Mouse (Mus musculus) B cell, adult 2 months (primary cell): ENCODE measurements at regions not wholly inside any gene's neighbourhood (a gene's known extent, or its start where the extent isn't known, plus 50 kb on each side); places are given as distances from the start of the nearest gene placed in this dataset.
"Not testable (repeated sequence)": the region's sequence is repeated elsewhere in the genome, so short reads cannot be mapped to it uniquely, and the experiment has no call there.

Experiments used
- DNase-seq, 2 experiments: peaks; one replicate each; pipeline ENCODE4 v3.0.0; 2022

DNA sequence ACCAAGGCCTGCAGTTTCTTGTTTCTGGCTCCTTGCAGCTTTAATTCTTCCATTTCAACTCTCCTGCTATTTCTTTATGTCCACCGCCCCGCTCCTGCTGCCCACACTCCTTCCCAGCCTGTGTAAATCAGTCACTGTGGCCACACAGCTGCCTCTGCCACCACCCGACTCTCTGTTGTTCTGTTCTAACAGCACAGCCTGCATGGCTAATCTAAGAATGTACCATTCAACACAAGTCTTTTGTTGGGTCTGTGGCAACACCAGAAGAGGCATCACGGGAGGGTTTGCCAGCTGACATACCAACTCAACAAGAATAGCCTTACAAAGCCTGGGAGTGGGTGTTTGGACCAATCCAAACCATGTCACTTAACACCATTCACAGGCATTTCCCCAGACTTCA lies 264.9 kb upstream of the Pum3 start:
- DNase-seq, result no peak

DNA sequence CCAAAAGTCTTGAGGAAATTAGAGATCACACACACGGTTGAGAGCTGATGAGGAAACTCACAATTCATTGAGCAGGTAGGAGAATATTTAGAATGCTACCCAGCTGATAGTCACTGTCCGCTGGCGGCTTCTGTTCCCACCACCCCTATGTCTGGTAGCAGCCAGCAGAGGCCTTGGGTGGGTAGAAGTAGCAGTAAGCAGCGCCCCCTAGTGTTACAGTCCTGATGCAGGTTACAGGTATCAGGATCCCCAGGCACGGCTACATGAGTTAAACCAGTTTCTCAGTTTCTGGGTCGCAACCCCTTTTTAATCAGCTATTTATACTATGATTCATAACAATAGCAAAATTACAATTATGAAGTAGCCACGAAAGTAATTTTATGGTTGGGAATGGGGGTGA lies 264.1 kb upstream of the Pum3 start:
- DNase-seq, result no peak

DNA sequence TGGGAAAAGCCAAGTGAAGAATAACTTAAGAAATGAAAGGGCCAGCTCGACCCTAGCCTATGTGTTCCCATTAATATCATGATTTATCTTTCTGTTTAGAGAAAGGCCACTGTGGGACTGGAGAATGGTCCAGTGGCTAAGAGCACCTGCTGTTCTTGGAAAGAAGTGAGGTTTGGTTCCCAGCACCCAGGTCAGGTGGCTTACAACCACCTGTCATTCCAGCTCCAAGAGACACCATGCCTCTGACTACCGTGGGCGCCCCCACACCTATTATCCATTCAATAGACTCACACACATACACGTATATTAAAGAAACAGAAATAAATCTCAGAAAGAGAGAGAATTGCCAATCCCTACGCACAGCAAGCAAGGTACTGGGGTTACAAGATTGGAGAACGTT lies 263.3 kb upstream of the Pum3 start:
- no peak for DNase-seq

DNA sequence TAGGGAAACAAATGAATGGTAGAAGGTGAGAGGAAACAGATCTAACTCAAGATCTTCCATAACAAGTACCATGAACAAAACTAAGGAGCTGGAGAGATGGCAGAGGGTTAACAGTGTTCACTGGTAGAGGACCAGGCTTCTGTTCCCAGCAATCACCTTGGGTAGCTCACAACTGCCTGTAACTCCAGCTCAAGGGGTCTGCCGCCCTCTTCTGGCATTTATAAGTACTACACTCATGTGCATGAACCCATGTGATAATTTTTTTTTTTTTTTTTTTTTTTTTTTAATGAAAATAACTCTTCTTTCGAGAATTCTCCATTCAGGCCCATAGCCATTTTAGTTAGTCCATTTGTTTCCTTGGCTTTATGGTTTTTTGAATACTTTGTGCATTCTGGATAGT lies 253.8 kb upstream of the Pum3 start:
- DNase-seq, result peak; percentile 13 to 15

DNA sequence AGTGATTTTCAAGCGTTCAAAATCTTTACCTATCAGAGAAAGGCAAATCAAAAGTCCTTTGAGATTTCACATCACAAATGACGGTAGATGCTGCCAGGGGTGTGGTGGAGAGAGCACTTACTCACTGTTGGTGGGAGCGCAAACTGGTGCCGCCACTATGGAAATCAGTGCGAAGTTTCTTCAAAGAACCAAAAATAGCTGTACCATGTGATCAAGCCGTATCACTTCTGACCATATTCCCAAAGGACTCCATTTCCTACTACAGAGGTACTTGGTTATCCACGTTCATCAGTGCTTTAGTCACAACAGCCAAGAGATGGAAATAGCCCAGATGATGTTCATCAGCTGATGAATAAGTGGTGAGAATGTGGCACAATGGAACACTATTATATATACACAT lies 249.8 kb upstream of the Pum3 start:
- peak in 1 of 2 experiments; percentile 2 for DNase-seq

DNA sequence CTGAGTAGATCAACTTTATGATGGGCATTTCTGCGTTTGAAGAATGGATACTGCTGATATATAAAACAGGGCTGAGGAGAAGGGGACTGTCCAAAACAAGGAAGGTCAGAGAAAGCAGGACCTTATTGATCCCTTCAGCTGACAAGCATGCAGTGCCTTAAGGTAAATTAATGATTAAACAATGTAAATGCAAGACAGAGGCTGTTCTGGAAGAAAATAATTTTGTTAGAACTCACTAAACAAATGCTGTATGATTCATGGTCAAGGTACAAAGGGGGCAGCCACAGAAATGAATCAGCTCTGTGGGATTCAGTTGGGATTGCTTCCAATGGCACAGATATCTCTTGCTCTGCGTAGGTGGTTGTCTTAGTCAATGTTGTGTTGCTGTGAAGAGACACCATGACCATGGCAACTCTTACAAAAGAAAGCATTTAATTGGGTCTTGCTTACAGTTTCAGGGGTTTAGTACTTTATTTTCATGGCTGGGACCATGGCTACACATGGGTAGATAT lies 243.1 kb upstream of the Pum3 start:
- DNase-seq, result no peak

DNA sequence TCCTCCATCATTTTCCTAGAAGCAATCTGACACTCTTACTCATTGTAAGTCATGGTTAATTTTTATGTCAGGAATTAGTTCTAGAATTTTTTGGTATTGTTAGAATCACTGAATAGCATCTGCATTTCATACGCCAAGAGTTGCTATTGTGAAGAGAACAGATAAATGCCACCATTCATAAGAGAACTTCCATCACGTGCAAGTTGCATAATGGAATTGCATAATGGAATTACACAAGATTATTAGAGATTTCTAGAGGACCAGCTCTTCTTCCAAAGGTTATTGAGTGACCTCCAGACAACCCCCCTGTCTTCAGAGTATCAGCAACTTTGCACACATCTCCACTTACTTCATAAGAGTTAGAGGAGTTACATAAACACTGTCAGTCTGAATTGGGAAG lies 233.7 kb upstream of the Pum3 start:
- no peak for DNase-seq

DNA sequence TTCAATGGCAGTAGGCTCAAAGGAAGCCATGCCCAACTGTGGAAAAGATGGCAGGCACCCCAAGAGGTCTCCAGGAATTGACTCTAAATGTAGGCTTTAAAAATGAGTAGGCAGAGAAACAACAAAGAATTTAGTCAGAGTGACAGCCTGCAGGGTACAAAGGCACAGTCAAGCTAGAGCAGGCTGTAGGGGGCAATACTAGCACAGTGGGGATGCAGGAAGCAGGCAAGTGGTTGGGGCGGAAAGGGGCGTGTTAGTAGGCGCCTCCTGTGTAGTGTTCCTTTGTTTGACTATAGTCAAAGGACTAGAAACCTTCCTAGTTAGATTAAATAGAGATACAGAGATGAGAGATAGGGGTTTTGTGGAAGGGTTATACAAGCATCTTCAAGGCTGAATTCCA lies 211.4 kb upstream of the Pum3 start:
- no peak for DNase-seq

DNA sequence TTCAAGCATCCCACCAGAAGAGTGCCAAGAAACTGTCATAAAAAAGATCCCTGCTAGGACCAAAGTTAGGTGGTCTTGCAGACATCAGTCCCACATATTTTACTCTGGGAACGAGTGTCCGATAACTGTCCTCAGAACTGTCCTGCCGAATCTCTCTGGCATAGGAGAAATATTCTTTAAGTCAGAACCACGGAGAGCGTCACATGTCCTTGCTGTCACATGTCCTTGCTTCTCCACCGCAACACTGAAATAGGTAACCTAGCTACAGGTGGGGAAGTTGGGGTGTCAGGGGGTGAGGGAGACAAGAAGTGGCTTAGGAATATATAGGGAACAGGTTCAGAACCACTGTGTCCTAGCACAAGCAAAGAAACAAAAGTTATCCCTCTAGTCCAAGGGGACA lies 203.5 kb upstream of the Pum3 start:
- no peak for DNase-seq

DNA sequence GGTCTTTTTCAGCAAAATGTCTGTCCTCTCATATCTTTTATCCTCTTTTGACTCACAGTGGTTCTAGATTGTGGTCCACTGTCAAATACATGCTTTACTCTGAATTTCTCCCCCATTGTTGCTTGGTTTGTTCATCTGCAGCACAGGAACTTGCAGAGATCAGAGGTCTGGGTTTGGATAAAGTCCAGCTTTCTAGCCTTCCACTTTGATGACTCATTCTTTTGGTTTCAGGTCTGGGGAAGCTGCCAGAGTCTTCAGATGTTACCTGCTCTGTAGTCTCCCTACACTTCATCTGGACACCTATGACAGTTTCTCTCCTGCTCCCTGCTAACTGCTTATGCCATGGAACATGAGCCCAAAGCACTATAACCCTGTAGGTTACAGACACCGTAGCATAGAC lies 198.0 kb upstream of the Pum3 start:
- DNase-seq, result no peak

DNA sequence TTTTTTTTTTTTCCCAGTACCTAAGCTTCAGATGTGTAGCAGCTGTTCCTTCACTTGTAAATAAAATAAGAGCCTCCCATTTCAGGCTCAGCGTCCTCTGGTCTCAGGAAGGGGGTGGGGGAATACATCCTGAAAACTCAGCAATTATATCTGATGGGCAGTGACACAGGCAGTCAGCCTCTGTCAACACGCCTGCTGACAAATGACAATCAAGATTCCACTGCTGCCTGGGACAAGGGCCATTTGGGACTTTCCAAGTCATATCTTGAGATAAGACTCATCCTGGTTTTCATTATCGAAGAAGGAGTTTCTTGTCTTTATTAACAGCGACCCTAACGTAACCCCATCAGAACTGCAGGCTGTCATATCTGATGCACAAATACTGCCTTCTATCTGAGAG lies 187.9 kb upstream of the Pum3 start:
- DNase-seq, result no peak

DNA sequence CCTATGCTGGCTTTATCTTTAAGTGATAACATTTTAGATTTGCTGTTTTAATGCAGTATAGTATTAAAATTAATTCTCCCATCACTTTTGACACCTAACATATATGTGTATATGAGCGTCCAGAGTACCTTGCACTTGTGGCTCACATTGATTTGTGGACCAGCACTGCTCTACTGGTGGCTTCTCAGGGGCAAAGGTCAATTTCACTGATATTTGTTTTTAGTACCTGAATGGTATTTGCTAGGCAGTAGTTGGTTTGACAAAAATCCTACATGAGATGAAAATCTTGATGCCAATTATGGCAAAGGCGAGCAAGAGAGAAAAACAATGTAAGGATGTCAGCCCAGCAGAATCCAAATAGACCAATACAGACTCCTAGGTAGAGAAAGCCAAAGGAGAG lies 177.3 kb upstream of the Pum3 start:
- no peak for DNase-seq

DNA sequence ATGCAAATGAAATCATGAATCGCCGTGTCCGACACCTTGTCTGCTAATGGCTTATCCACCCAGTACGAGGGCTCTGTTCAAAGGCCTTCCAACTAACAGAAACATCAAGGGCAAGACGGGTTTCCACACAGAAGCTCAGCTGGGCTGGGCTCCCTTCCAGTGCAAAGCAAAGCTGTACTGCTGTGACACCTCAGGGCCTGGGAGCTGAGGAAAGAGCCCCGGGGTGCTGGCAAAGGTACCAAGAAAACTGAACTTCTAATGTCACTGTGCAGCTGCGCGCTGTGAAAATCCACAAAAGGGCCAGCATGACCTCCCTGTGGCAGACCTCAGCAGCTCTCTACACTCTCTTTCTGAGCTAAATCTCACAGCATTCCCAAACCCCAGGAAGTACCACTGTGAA lies 173.7 kb upstream of the Pum3 start:
- DNase-seq, result no peak

DNA sequence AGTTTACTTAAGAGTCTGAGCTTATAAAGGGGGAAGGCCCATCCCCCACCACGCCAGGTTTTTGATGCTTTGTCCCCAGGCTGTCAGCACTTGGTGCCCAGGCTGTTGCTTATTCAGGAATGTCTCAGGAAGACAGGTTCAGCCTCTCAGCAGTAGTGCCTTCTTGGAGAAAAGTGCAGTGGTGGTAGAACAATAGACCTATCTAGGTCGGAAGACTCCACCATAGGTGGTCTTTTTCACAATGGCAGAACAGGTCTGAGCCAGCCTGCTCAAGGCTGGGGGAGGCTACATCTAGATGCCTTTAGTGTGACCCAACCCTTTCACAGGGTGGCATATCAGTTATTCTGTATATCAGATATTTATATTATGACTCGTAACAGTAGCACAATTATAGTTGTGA lies 171.9 kb upstream of the Pum3 start:
- DNase-seq, result no peak

DNA sequence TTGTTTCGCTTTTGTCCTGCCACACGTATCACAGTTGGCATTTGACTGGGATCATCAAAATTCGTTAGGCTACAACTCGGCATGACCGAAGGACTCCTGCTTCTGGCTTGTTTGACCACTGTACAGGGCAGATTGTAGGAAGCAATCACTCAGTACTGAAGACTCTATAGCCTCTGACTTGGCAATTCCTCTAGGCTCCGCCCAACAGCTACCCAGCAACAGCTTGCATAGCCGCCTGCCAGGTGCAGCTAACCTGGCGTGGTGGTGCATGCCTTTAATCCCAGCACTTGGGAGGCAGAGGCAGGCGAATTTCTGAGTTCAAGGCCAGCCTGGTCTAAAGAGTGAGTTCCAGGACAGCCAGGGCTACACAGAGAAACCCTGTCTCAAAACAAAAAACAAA lies 170.8 kb upstream of the Pum3 start:
- DNase-seq, result not testable (repeated sequence)

DNA sequence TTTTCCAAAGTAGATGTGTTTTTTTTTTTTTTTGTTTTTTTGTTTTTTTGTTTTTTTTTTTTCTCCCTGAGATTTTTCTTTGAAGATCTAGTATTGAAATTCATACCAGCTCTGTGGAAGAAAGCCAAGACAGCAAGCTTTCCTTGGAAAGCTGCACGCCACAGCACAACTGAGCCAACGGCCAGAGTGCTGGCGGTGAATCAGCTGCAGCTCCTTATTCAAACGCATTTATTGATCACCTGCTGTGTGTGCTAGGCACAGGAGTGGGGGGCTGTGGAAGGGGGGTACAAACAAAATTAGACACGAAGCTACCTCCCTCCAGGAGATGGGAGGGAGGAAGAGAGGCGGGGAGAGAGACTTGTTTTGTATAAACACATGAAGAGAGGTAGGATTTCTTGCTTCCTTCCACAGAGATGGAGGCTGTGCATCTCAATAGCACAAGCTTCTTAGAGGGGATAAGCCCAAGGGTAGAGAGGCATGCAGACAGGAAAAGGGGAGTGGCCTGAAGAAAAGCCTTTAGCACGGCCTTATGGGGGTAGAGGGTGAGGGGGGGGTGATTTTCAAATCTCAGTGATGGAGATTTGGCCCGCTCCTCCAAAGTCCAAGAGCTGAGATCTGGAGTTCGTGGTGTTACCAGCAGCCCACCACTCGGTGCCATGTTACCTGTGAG lies 170.1 kb upstream of the Pum3 start:
- DNase-seq, result no peak

DNA sequence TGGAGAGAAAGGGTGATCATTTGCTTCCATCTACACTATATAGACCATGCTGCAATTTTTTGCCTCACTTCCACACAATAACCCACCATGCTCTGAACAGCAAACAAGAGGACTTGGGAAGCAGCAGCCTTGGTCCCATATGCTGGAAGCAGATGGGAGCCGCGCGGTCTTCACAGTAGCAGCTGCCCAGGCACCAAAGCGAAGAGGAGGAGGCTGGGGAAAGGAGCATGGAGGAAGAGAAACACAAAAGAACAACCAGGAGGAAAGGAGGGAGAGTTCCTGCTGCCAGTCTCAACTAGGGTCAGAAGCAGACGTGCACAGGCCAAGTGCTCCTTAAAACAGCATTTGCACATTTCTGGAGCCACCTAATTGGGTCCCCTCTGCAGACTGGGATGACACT lies 168.7 kb upstream of the Pum3 start:
- no peak for DNase-seq

DNA sequence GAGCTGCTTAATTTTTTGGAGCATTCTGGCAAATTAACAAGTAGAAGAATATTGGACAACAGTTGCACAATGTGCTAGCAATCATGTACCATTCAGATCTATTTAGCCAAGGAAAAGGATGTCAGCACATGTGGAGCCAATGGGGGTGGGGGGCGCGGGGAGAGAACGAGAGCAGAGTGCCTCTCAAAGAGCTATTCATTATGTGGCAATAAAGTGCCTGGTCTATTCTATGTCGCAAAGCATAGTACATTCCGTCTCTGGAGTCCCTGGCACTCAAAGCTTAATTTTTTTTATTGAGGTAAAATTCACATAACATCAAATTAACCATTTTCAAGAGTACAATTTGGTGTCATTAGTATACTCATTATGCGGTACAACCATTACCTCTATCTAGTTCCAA lies 155.9 kb upstream of the Pum3 start:
- DNase-seq, result no peak

DNA sequence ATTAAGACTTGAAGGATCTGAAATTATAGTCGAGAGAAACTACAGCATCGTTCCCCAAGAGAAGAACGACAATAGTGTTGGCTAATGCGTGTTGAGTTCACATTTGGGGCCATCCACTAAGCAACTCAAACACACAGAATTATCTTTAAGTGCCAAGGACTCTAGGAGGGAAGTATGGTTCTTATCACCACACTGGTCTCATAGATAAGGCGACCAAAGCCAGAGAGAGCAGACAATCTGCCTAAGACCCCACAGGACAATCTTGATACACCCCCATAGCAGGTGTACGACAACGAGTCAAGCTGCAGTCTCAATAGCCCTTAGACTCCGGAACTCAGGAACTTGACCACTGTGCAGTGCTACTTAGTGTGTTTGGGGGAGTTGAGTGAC lies 152.5 kb upstream of the Pum3 start:
- DNase-seq, result no peak

DNA sequence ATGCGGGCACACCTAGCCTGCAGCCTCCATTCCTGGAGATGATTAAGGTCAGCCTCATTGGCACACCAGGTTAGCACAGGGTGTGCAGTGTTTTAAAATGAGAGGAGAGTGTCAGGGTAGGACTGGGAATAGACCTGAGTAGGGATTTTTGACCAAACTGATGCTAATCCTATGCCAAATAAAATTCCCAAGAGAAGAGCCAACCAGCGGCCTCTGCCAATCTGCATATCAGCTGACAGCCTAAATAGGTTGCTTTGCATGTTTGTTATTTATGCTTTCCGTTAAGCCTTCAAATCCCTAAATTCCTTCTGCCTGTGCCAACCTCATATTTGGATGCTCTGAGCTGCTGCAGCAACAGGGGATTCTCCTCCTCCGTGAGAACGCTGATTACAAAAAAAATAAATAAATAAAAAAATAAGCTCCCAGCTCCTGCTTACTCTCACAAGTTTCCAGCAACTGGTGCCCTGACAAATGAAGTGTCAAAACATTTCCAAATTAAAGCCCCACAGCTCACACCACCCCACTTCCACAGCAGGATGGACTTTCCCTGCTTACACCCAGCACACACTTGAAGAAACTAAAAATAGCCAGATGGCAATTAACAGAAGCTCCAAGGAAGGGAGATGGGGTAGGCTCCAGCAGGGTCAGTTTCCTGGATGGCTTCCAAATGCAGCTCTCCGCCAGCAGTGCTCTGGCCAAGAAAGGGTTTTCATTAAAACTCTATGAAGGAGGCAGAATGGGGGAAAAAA lies 151.9 kb upstream of the Pum3 start:
- DNase-seq, result no peak

DNA sequence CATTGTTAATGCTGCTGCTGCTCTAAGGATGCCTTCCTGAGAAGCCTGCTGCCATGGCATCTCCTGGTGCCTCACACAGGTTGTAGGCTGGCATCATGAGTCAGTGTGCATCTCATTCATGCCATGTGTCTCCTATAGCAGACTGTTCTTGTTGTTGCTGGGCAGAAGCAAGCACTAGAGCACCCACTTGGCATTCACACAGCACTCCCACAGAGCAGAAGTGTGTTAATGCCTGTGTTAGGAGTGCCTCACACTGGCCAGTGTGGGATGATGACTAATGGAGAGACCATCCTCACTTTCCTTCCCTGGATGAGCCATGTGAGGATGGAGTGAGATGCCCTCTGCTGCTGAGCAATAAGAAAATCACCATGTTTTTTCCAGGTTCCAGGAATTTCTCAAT lies 146.9 kb upstream of the Pum3 start:
- no peak for DNase-seq

DNA sequence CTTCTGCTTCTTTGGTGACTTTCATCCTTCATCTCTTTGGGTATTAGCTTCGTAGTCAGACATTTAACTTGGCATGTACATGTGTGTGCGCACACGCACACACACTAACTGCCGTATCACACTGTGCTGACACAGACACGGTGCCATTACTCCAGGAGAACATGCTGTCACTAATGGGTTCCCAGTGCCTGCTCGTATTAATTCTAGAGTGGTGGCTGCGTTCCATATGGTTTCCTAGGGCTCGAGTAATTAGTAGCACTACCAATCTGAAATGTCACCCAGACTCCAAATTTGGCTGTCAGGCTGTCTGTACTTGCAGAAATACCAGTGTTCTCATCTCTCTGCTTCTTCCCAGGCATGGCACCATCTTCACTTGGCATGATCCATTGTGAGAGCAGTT lies 137.3 kb upstream of the Pum3 start:
- no peak for DNase-seq

DNA sequence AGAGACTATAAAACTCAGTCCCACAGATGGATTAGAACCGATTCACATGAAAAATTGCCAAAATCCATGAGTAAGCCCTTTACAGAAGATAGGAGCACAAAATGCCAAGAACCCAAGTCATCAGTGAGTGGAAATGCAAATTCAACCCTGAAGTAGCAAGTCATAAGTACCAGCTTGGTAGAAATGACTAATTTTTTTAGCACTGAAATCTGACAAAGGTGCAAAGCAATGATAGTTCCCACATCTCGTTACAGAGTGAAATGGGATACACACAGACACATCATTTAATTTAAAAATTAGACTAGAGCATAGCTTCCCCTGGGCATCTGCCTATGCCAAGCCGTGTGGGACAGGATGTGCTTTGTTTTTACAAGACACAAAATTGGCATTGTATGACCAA lies 136.4 kb upstream of the Pum3 start:
- no peak for DNase-seq

DNA sequence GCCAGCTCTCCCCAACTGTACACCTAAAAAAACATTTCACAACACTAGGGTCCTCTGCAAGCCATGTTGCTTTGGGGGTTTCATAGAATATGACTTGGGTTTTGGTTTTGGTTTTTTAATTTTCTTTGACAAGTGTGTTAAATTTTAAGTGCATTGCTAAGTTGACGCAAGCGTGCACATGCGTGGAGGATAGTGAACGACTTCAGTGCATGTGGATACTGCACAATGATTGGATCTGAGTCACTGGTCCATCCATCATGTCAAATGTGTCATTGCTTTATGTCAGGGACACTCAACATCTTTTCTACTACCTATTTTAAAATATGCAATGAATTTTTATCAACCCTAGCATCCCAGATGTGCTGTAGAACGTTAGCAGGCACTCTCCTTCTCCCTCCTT lies 134.5 kb upstream of the Pum3 start:
- no peak for DNase-seq

DNA sequence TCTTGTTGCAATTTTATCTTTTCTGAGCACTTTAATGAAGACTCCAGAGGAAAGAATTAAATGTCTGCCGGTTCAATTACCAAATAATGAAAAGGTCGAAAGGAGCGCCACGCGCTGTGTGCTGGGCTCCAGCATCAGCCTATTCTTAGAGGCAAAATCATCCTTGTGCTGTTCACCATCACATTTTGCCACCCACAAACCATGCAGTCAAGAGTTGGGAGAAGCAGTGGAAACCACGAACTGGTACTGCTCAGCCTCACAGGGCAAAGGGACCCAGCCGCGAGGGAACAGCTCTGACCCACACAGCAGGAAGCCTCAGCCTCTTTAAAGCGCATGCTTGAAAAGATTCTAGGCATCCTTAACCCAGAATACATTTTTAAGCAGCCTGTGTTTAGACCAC lies 134.0 kb upstream of the Pum3 start:
- DNase-seq, result no peak
